Mouse (Mus musculus) right cerebral cortex, adult 18-20 months (tissue): ENCODE measurements around the gene Nup188.

Experiments used
- DNase-seq: peaks from one replicate; pipeline ENCODE4 v3.0.0; 2022; ENCODE audit warnings: mixed read lengths

Nup188 gene

GRCm38 (mm10) chr2:30257699-30258460 lies 28.3 kb upstream of the Nup188 start:
- DNase-seq: no peak

GRCm38 (mm10) chr2:30258600-30258999 lies 27.6 kb upstream of the Nup188 start:
- DNase-seq: no peak

DNA sequence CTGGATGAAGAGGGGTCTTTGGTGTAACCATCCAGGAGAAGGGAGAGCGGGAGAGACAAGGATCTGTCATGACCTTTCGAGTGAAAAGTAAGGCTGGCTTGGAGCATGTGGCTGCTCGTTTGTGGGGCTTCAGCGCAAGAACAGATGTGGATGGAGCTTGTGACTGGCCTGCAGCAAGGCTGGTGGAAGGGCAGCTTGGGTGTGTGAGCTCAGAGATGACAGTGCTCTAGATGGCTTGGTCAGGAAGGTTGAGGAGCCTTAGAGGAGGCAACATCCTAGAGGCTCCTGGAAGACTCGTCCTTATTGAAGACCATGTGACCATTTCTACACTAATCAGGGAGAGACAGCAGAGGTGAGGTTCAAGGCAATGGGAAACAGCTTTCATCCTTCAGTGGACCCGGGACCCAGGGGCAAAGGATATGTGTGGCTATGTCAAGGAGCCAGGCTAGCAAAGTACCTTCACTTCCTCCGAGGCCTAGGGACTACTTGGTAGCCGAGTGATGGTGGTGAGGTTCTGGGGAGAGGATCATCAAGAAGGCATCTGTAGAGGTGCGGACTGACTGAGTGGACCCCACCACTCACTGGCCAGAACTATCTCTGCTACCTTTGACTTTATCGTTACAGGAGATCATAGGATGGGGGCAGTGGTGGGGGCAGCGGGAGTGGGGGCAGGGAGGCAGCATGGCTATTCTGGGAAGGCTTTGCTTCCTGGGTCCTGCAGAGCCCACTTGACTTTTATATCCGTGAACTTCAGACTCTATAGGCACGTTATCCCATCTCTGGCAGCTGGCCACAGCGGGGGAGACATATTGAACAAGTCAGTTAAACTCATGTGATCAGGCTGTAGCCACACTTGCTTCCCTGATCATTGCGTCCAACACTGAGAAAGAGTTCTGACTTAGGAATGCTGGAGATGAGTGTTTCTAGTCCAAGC lies 26.8 kb upstream of the Nup188 start:
- DNase-seq: no peak

DNA sequence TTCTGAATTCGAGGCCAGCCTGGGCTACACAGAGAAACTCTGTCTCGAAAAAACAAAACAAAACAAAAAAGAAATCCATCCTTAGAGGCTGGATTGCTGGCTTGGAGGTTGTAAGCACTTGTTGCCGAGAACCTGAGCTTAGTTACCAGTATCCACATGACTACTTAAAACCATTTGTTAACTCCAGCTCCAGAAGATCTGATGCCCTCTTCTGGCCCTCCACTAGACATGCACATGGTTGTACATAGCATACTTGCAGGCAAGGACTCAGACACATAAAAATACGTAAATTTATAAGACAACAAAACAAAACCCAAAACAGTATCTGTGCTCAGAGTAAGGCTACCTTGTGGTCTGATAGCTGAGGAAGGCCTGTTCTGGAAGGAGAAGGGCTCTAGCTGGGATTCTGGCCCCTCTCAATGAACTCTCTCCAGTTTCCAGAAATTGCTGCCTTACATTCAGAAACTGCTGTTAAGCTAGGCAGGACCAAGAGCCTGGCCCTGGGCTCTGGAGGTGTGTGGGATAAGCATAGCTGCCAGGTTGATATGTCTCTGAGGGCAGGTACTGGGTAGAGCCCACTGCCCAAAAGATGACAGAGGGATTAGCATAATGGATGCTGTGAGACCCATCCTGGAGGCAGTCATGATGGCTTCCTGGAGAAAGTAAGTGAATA lies 25.0 kb upstream of the Nup188 start:
- DNase-seq: no peak

DNA sequence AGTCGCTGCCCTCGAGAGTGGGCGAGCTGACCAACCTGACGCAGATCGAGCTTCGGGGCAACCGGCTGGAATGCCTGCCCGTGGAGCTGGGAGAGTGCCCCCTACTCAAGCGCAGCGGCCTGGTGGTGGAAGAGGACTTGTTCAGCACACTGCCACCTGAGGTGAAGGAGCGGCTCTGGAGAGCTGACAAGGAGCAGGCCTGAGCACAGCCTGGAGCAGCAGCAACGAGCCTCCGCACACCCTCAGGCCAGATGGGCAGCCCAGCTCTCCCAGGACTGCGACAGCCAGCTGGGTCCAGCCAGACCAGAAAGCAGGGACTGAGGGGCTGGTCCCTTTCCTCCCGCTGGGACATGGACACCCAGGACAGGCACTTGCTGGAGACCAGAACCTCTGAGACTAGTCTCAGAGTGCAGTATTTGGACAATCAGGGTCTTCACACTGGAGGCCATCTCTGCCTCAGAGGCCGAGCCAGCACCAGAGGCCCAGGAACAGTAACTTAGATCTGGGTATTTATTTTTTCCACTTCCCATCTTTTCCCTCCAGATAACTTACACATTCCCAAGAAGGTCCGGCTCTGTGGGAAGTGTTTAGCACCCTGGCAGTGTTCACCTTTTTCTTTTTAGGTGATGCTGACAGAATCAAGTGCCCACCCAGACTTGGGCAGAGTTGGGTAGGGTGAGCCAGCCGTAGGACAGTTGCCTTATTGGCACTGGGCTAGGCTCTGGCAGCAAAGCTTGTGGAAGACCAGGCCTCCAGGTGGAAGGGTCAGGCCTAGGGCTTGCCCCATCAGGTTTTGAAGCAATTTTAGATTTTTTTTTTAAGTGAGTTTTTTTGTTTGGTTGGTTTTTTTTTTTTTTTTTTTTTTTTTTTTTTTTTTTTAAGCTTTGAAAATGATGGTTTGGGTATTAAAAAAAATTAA lies 24.0 kb upstream of the Nup188 start:
- DNase-seq: no peak

DNA sequence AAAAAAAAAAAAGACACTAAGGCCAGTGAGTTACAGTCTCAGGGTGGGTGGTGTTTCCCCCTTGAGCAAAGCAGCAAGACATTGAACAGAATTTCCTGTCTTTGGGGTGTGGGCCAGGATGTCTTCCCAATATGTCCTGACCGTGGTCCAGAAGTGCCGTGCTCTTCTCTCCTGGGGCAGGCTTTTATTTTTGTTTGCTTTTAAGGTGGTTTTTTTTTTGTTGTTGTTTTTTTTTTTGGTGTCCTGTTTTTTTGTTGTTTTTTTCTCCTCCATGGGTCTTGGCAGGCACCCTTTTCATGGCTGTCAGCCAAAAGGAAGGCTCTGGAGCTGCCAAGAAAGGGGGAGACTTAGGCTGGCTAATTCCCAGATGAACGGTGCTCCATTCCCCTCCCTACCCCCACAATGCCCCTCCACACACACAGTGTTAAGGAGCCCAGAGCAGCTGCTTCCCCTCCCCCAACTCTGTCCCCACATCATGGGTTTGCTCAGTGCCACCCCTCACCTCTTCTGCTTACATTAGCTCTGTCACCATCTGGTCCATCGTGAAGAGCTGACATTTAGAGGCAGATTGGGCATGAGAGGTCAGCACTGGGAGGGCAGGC lies 23.3 kb upstream of the Nup188 start:
- peak; percentile 58 for DNase-seq

DNA sequence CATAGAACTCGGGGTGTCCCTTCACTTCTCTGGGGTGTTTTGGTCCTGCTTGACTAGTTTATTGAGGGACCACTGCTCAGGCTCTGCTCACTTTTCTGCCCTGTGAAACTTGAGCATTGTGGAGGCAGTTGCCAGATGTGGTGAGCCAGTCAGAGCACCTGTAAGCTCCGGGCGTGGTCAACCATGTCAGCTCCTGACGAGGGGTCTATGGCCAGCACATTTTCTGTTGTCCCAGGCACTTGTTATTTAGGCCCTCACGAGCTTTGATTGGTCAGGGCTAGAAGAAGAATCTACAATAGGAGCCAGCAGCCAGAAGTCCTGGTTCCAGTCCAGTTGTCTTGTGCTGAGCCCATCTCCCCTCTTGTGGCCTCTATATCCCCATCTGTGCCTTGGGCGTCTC lies 22.4 kb upstream of the Nup188 start:
- no peak for DNase-seq

DNA sequence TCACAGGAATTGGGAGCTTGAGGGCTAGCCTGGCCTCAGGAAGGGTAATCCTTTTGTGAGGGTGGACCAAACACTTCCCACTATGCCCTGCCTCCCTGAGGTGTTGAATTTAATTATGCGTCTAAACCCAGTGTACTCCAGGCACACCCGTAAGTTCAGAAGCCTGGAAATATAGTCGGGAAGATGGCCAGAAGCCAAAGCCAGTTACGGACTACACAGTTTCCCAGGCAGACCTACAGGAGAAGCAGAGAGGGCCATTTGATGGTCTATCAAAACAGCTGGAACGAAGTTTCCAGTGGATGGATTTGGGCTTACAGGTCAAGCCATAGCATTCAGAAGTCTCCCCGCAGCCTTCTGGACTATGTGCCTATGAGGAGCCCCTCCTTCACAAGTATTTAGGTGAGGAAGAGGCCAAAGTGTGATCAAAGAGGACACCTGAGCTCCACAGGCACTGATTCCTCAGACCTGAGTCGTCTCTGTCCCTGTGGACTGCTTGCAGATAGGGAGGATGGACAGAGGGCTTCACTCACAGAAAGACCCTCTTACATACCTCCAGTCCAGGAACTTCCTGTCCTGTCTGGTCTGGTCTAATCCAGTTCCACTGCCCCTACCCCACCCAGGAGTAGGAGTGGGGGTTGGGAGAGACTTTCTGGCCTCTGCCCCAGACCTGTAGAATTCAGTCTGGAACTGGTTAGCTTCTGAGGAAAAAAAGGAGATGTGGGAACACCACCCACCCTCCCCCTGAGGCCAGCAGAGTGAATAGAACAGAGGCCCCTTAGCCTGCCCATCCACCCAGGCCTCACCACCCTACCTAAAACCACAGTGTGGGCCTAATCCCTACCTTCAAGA lies 21.3 kb upstream of the Nup188 start:
- no peak for DNase-seq

DNA sequence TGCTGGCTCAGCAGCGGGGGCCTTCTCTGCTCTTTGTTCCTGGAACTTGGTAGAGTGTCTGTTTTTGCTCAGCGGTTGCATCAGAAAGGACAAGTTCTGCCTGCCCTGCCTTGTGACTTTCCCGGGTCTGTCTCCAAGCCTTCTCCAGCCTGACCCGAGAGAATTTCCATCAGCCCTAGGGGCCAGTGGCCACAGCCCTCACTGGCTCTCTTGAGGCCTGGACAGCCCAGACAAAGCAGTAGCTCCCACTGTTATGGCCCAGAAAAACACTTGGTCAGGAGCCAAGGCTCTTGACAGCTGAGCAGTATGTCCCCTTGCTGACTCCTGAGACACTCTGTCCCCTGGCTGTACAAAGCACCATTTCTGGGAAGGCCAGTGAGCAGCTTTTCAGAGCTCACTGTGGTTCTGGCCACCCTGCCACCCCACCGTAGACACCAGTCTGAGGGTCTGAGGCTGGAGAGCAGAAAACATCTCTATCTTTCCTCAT lies 20.4 kb upstream of the Nup188 start, which contains the start of gene Phyhd1:
Phyhd1 (plus strand) TSS at position 437 of the 487 bp plus-strand sequence.
- DNase-seq: peak; percentile 85

GRCm38 (mm10) chr2:30266392-30266941 lies 19.7 kb upstream of the Nup188 start:
- peak; percentile 66 for DNase-seq

DNA sequence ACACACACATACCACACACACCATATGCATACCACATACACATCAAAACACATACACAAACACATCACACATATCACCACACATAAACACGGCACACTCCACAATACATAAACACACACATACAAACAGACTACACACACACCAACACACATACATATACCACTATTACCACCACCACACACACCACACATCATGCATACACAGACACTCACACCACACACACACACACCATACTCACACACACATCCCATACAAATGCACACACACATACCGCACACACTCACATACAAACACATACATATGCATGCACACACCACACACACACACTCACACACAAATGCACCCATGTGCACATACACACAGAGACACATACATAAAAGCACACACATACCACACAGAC lies 18.7 kb upstream of the Nup188 start:
- DNase-seq: no peak

DNA sequence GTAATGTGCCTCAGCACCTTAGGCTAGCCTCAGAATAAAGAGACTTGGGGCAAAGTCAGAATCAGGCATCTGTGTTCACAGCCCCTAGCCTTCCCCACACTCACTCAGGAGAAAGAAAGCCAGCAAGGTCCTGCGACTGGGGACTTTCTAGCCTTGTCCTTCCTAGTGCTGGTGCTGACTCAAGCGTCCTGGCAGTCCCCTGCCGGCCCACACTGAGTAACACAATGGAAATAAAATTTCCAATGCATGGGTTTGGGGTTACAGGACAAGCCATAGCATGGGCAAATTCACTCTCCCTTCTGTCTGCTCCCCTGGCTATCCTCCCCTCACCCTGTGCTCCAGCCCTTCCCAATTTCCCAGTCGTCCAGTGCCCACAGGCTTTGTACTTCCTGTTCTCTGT lies 17.8 kb upstream of the Nup188 start:
- no peak for DNase-seq

GRCm38 (mm10) chr2:30269241-30269990 lies 16.8 kb upstream of the Nup188 start:
- DNase-seq: no peak

DNA sequence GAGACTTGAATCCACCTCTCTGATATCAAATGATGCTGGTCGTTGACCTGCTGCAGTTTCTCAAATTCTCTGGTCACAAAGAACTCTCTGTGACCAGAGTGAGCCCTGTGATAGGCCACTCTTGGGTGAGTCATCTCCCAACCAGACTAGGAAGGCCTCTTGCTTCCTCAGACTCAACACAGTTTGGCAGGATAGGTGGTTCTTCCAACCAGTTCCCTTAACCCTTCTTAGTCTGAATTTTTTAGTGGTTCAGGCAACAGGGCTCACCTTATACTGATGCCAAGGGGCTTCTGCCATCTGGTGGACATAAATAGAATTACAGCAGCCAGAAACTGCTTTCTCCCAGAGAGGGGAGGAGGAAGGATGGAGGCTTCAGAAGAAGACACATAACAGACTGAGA lies 16.1 kb upstream of the Nup188 start:
- DNase-seq: peak; percentile 73

- DNase-seq: no peak
Measured at GRCm38 (mm10) chr2:30280743-30281142, 5.5 kb upstream of the Nup188 start, which contains the start of gene Gm28038. Gene Gm28038 (plus strand): TSS chr2:30281043.

DNA sequence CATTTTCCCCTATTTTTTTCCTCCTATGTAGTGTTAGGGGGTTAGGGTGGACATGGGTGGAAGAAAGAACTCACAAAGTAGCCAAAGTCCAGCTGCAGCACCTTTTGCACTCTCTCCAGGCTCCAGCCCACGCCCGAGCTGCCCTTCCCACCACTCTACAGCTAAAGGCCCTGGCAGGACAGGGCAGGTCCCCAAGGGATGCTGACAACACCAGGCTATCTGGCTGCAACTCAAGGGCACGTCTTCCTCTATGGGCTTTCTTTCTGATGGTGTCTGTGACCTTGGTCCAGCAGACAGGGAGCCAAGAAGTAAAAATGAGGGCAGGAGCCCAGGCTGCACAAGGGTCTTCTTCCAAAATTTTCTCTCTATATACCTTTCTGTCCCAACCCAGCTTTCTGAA lies 4.5 kb upstream of the Nup188 start:
- DNase-seq: no peak

GRCm38 (mm10) chr2:30283193-30283592 lies 3.0 kb upstream of the Nup188 start:
- DNase-seq: no peak

DNA sequence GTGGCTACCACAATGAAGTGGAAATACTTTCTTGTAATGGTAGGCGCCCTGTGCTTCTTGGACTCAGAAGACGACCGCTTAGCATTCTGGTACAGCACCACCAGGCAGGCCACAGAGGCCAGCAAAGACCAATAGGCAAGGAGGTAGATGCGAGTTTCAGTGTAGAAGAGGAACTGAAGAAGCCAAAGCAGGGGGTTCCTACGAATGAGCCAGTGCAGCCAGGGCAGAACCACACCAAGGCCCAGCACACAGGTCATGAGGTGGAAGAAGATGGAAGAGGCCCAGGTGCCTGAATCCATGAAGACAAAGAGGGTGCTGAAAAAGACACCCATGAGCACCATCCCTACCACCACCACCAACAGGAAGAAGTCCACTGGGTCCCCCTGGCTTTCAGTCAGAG lies 1.2 kb upstream of the Nup188 start:
- no peak for DNase-seq

DNA sequence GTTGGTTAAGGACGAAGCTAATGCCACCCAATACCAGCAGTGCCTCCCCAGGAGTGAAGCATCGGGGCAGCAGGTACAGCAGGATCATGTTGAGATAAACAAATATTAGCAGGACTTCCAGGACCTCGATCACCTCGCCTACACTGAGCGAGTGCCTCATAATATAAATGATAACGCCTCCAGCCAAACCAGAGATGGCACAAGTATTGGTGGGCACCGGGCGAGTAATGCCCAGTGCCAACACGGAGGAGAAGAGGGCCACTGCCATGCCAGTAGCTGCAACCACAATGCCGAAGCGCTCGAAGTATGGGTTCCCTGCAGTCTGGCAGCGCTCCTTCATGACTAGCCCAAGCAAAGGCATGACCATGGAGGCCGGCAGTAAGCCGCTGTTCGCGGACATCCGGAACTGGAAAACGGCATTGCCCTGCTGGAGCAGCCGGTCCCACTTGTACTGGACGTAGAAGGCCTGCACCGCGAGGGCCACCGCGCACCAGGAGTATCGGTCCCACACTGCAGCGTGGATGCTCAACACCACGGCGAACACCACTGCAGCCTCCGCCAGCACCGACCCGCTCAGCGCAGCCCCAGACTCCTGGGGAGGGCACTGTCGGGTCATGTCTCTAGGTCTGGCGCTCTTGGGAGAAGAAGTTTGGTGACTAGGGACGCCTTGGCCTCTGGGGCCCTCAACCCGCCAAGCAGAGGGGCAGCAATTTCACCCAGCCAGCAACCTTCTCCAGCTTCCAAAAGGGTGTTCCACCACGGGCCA lies 598 bp upstream of the Nup188 start:
- DNase-seq: no peak
